Mouse (Mus musculus): ENCODE results near the gene Tmem121. TPM values are rescaled to one million over a fixed set of nuclear protein-coding genes. Genes with fewer than 3 reads are reported as not detected.
"Not testable (repeated sequence)": the region's sequence is repeated elsewhere in the genome, so short reads cannot be mapped to it uniquely, and the experiment has no call there.

Gene Tmem121
- total RNA-seq, 2 experiments from 2014 or later: 0.14 TPM; not detected in 1

DNA sequence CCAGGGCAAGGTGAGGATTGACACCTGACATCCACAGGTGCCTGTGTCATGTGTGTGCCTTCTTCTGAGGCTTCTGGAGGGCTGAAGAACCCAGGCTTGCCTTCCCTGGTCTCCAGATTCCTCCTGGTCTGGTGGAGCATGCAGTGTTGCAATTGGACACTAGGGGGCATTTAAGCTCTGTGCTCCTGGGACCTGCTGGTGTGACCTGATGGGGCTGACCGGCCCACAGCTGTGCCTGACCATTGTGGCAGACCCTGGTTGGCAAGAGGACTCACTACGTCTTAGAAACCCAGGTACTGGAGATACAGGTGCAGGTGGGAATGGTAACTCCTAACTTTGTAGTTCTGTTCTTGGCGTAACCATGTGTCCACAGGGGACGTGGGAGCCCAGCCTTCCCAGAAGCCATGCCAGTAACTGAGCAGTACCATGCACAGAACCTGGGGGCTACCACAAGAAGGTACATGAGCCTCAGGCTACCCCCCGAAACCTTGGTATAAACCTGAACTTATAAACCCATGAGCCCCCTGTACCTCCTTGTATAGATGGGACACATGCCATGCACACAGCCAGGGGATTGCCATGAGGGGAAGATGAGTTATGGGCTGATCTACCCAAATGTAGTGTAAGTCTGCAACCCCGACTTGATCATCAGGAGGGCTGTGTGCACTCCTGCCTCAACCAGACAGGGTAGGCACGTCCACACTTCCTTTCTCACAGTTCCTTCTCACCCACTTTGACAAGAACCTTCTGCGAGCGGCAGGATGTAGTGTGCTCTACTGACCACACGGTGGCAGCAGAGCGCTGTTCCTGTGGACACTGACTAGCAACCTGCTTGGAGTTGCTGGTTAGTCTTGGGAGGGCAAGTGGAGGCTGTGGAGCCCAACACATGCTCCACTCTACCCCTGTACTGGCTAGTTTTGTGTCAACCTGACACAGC is 31.8 kb downstream of the Tmem121 start:
- DNase-seq (ENCODE audit: low spot score): peak; percentile 61

DNA sequence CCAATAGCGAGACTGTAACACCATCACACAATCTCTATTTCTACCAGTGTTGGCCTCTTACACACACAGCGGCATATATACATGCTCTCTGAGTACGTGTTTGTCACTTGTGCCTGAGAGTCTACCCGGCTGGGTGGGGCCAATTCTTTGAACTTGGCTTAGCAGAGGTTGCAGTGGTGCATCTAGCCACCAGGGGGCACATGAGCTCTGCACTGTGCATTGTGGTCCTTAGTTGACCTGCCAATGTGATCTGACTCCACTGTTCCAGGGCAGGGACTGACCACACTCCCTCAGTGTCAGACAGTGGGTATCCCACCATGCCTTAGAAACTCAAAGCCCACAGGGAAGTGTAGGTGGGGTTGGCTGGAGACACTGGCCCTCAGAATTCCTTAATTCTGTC is 34.1 kb downstream of the Tmem121 start:
- peak; percentile 24 for DNase-seq (ENCODE audit: low spot score)

DNA sequence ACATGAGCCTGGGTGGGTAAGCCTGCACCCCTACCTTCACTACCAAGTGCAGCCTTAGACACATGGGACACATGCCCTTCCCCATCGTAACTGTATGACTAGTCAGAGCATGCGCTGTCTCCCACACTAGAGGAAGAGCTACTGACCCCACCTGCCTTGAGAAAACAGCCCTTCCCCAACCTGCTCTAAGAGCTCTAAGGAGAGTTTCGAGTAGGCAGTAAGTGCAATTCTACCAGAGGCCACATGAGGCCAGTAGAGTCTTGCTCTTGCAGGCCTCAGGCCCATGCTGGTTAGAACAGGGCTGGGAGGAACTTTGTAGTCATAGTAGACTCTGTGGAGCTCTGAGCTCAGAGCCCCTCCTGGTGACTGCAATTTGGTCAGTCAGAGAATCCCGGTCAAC is 34.7 kb downstream of the Tmem121 start:
- DNase-seq (ENCODE audit: low spot score): peak; percentile 62

DNA sequence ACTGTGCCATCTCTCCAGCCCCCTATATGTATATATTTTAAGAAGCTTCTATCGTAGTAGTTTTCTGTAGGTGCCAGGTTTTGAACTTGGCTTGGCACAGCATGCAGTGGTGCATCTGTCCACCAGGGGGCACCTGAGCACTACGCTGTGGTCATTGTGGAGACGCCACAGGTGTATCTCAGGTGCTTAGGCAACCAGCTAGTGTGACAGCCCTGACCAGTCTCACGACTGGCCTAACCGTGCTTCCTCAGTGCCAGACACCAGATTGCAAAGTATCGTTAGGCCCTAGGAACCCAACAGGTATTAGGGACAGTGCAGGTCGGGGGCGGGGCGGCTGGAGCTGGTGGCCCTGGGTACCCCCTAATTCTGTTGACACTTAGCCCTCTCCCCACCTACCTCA is 35.6 kb downstream of the Tmem121 start:
- no peak for DNase-seq (ENCODE audit: low spot score)

DNA sequence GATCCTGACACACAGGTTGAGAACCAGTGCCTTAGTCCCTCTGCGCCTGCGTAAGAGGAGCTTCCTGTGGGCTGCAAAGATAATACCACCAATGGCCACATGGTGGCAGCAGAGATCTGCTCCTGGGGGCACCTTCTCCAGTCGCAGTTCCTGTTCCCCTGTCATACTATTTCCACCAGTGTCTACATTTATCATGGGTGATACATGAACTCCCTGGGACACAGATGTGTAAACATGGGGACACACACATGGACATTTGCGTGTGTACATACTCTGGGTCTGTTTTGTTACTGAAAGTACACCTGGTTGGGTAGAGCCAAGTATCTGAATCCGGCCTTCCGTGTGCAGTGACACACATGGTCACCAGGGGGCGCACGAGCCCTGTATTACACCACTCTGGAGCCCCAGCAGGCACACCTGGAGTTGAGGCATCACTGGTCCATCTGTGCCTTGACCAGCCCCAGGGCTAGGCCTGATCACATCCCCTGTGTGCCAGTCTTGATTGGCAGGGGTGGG is 36.4 kb downstream of the Tmem121 start:
- DNase-seq (ENCODE audit: low spot score): peak; percentile 93

DNA sequence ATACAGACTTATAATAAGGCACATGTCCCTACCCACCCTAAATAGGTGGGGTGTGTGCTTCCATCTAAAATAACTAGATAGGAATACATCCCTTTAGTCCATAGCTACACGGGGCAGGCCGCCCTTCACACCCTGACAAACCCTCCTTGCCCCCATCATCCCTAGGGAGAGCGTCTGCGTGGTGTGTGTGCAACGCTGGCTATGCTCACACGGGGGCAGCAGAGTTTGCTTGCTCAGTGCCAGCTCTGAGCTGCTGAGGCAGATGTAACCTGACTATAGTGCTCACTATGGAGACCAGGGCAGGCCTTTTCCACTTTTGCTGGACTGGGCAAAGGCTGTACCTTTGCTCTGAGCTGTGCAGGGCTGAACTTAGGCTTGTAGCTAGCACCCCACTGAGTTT is 37.0 kb downstream of the Tmem121 start:
- peak; percentile 48 for DNase-seq (ENCODE audit: low spot score)

DNA sequence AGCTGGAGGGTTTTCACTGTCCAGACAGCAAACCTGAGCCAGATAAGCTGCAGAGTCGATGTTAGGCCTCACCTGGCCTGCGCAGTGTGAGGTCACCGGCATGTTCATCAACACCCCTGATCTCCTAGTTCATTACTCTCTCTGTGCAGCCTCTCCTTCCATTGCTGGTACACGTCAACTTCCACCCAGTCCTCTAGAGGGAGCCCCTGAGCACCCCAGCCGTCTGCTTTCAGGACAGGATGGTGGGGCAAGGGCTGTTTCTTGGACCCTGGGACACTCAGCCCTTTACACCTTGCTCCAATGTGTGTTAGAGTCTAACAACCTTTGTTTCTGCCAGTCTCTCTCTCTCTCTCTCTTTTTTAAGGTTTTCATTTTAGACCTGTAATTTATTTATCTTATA is 38.5 kb downstream of the Tmem121 start:
- no peak for DNase-seq (ENCODE audit: low spot score)

DNA sequence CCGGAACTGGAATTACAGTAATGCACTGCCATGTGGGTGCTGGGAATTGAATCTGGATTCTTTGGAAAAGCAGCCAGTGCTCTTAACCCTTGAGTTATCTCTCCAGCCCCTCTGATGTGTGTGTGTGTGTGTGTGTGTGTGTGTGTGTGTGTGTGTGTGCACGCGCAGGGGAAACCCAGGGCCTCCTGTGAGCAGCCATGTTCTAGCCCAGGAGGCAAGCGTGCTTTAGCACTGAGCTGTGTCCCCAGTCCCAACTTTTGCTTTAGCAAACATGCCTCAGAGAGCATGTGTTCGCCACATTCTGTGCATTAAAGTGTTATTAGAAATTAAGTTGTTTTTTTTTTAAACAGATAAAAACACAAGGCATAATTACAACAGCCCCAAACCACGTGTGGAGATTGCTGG is 39.0 kb downstream of the Tmem121 start:
- DNase-seq (ENCODE audit: low spot score): no peak

DNA sequence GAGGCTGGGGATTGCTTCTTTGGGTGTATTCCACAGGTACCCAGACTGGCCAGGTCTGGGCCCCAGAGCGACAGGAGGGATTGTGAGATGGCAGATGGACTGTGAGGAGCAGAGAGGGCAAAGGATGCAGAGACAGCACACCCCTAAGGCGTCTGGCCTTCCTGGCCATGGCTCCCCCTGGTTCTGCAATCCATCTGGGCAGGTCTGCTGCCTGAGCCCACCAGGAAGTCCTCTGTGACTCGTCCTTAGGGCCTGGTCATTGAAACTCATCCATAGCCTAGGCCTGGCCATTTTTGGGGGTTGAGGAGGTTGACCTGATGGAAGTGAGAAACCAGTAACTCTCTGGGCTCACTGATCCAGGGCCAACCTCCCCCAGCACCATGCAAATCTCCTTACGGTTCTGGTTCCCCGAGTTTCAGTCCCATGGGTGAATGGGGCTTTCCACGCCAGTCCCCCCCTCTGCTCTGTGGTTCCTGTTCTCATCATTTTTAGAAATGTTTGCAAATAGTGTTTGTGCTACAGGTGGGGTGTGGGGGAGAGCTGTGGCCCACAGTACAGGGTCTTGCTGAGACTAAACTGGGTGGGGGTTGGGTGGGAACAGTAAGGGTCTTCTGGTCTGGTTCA is 42.4 kb downstream of the Tmem121 start:
- no peak for DNase-seq (ENCODE audit: low spot score)

DNA sequence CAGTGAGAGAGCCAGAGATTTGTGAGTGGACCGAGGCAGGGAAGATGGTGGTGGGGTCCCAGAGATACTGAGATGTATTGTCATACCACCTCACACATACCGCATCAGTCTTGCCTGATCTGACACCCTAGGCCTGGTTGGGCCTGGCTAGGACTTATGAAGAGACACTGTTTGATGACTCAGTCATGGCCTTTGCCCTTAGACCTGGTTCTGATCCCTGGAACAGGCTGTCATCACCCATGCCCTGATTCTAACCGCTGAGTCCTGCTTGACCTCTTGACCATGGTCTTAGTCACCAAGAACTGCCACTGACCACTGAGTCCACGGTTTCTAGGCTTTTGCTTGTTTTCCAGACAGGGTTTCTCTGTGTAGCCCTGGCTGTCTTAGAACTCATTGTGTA is 45.0 kb downstream of the Tmem121 start:
- DNase-seq (ENCODE audit: low spot score): no peak

DNA sequence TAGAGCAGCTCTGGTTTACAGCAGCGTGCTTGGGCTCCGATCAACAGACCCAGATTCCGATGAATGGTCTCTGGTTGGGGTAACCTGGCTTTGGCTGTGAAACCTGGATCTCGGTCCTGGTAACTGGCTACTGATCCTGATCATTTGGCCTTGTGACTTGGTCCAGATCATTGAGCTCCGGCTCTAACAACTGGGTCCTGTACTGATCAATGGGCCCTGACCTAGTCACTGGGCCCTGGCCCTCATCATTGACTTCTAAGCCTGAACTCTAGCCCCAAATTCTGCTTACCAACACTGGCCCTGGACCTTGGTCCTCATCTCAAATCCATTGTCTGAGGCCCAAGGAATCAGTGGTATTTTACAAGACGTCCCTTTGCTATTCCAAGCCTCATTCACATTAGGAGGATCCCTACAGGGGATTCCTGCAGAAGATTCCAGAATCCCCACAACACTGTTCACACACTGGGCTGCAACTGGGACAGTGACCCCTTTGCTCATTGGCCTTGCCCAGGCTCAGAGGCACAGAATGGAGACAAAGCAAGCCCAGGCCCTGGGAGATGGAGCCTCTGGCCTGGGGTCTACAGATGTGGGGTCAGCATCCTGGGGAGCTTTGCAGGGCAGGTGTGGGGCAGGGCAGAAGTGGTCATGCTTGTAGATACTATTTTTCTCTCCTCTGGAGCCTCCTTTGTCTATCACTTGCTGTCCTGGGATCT is 46.0 kb downstream of the Tmem121 start:
- DNase-seq (ENCODE audit: low spot score): not testable (repeated sequence)

DNA sequence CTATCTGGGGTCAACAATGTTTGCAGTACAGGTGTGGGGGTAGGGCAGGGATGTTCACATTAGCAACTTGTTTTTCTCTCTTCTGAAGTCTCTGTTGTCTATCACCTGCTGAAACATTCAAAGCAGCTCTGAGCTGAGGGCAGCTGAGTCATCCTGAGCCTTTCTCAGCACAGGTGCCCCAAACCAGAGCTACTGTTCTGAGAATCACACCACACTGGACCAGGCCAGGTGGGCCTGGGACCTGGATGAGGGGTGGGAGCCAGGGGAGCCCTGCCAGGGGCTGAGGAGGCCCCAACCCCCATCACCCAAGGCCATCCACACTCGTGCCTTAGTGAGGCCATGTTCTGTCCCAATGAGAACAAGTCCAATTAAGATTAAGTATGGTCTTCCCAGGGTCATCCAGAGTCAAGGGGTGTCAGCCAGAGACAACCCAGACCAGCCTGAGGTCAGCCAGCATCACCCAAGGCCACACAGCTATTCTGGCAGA is 46.6 kb downstream of the Tmem121 start:
- not testable (repeated sequence) for DNase-seq (ENCODE audit: low spot score)

Other genes starting within 250 kb of the Tmem121 start
- 1 to 10 TPM; 6.5 to 7.6 TPM for gene Nudt14, start 243.8 kb upstream of the Tmem121 start, total RNA-seq (2021)
- 10 to 100 TPM; 19.6 to 20.4 TPM for gene Btbd6, start 209.4 kb upstream of the Tmem121 start, total RNA-seq (2021)
- 10 to 100 TPM; 17.8 to 18.5 TPM for gene Brf1, start 185.2 kb upstream of the Tmem121 start, total RNA-seq (2021)
- 10 to 100 TPM; 33.7 to 35.0 TPM for gene Pacs2, start 171.4 kb upstream of the Tmem121 start, total RNA-seq (2021)
- under 1 TPM in 1 of 2 experiments, not detected in 1; 0.27 TPM for gene Tex22, start 111.4 kb upstream of the Tmem121 start, total RNA-seq (2021)
- 10 to 100 TPM; 38.0 to 41.7 TPM for gene Mta1, start 87.7 kb upstream of the Tmem121 start, total RNA-seq (2021)
- gene Crip2, start 45.7 kb upstream of the Tmem121 start, total RNA-seq (2021): 10 to 100 TPM; 28.2 to 43.8 TPM
- 100 to 1,000 TPM in 1 of 2 experiments, 10 to 100 TPM in 1; 65.3 to 100 TPM for gene Crip1, start 39.6 kb upstream of the Tmem121 start, total RNA-seq (2021)
- not detected for gene Tedc1, start 29.5 kb upstream of the Tmem121 start, total RNA-seq (2021)

All from gastrocnemius, adult 18-20 months (tissue).